Mouse (Mus musculus): ENCODE data around the gene Eml5. TPM values are rescaled to one million over a fixed set of nuclear protein-coding genes. Genes with fewer than 3 reads are reported as not detected.

Gene Eml5
- polyA plus RNA-seq, 1 experiment from 2014 or later = 3.0 TPM

Other genes starting within 250 kb of the Eml5 start
- 10.6 and 11.7 TPM in 2 replicates for gene Ptpn21, start 164.1 kb downstream of the Eml5 start, polyA plus RNA-seq (2015; fragmentation: Nextera tagmentation; extraction: Ambion mirVana)
- 107 and 117 TPM in 2 replicates for gene Zc3h14, start 154.5 kb downstream of the Eml5 start, polyA plus RNA-seq (2015; fragmentation: Nextera tagmentation; extraction: Ambion mirVana)
- 28.7 and 32.8 TPM in 2 replicates for gene Ttc8, start 19.1 kb upstream of the Eml5 start, polyA plus RNA-seq (2015; fragmentation: Nextera tagmentation; extraction: Ambion mirVana)

Data from embryonic facial prominence, embryonic 15.5 days (tissue).